Mouse (Mus musculus) liver, embryonic 14.5 days (tissue): ENCODE data around the gene Clec4f.
A peak's percentile ranks its signal among the peaks of the same experiment; 100 is the strongest.

ENCODE experiments used
- CTCF ChIP-seq: IDR thresholded peaks from 2 replicates; pipeline ENCODE4 v1.5.1; 2016; ENCODE audit warnings: antibody characterized with exemption, low read depth, control low read depth
- EP300 ChIP-seq: IDR thresholded peaks from 2 replicates; pipeline ENCODE4 v1.6.1; 2016; ENCODE audit warnings: antibody characterized with exemption, low read depth

- peak; percentile 63 for TF ChIP-seq CTCF
- no peak for TF ChIP-seq EP300
Observed at GRCm38 (mm10) chr6:83598646-83599045, 57.3 kb downstream of the Clec4f start.
